In the genomic region with DNA sequence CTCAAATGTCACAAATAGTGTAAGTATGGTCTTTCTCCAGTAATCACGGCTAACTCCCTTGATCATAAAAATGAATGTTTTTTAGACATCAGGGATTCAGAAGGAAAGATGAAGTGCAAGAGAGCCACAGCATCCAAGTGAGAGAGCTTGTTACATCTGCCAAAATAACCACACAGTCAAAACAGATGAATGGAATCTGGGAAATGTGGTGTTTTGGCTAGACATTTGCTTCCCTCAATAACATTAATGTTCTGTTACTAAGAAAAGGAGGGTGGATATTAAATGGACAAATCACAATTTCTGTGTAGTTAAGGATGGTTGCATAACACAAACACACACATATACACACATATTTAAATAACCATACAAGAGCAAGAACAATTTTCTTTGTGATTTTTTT, we compare ENCODE assay signal across 22 mouse cellular contexts.
DNase-seq lines count a peak whose midpoint lies in the region; ATAC-seq lines count a peak whose summit lies in the region.
"Had no signal": no experiment of that assay in that cellular context is flagged by ENCODE, and none has a peak within 500 bp of the region (broad histone marks: within the 10 kb centered on the region; RNA-seq: fewer than 3 reads in every experiment).

No protein-coding gene starts in this region.

- ATAC-seq in lung, embryonic 16.5 days (ENCODE audit: low read depth), result peak; percentile 81
- ATAC-seq: forebrain, embryonic 16.5 days had no signal

- WGBS in lung, embryonic 16.5 days, result 54% methylated on average over 1 of the region's 1 CpGs

- peak; percentile 4 for DNase-seq in gastrocnemius, adult 18-20 months (ENCODE audit: low spot score)
- DNase-seq in gastrocnemius, postnatal 14 days, result no peak
- no peak for DNase-seq in lung, adult 18-20 months
- DNase-seq in Muller cell, postnatal 12 days (ENCODE audit: inconsistent ontology term), result peak; percentile 58
- DNase-seq in lung, postnatal 36 days, result peak; percentile 33
- no peak for DNase-seq in ovary, adult 18-20 months (ENCODE audit: low spot score)
- DNase-seq in right cerebral cortex, postnatal 25 days, result no peak
- DNase-seq: adrenal gland, adult 2 months; adrenal gland, postnatal 25 days; cerebellum, adult 11 months; cerebellum, adult 8-10 months; cerebellum, postnatal 14 days; embryo, embryonic 11 days; heart, adult 2 months; heart, postnatal 36 days had no signal

- no peak overlapping the region for H3K4me2 ChIP-seq in lung, embryonic 16.5 days (ENCODE audit: low read depth, low read length)
- H3K4me2 ChIP-seq: embryonic facial prominence, embryonic 15.5 days; heart, embryonic 13.5 days; hindbrain, embryonic 15.5 days had no signal

- no peaks in the 10 kb centered on the region for H3K36me3 ChIP-seq in lung, embryonic 16.5 days (ENCODE audit: control insufficient read depth, insufficient read depth, low read length)
- H3K36me3 ChIP-seq: embryonic facial prominence, embryonic 15.5 days; heart, embryonic 13.5 days; hindbrain, embryonic 15.5 days had no signal

- H3K27me3 ChIP-seq in lung, embryonic 16.5 days (ENCODE audit: control insufficient read depth, insufficient read depth, low read depth, low read length), result no peaks in the 10 kb centered on the region
- H3K27me3 ChIP-seq: CH12.LX; embryonic facial prominence, embryonic 15.5 days; heart, embryonic 13.5 days; hindbrain, embryonic 15.5 days had no signal

- H3K27ac ChIP-seq in lung, embryonic 16.5 days (ENCODE audit: low read length), result no peak overlapping the region
- H3K27ac ChIP-seq: embryonic facial prominence, embryonic 15.5 days; heart, adult 2 months; heart, embryonic 13.5 days; hindbrain, embryonic 15.5 days had no signal

- no peak overlapping the region for H3K4me3 ChIP-seq in lung, embryonic 16.5 days (ENCODE audit: low read length)
- H3K4me3 ChIP-seq: embryonic facial prominence, embryonic 15.5 days; erythroblast, embryonic 14.5 days; heart, adult 2 months; heart, embryonic 13.5 days; hindbrain, embryonic 15.5 days had no signal

- H3K4me1 ChIP-seq in lung, embryonic 16.5 days (replicated peaks; ENCODE audit: control insufficient read depth, insufficient read depth, low read length), result no peaks in the 10 kb centered on the region
- H3K4me1 ChIP-seq: embryonic facial prominence, embryonic 15.5 days; heart, embryonic 13.5 days; hindbrain, embryonic 15.5 days had no signal

- H3K9me3 ChIP-seq in lung, embryonic 16.5 days (ENCODE audit: control insufficient read depth, low read length), result no peaks in the 10 kb centered on the region
- H3K9me3 ChIP-seq: embryonic facial prominence, embryonic 15.5 days; heart, embryonic 13.5 days; hindbrain, embryonic 15.5 days had no signal

- no peak overlapping the region for H3K9ac ChIP-seq in lung, embryonic 16.5 days (ENCODE audit: low read length)
- H3K9ac ChIP-seq: embryonic facial prominence, embryonic 15.5 days; heart, embryonic 13.5 days; hindbrain, embryonic 15.5 days had no signal

- intact Hi-C loops in gastrocnemius, postnatal 14 days (cut with DNase I; ENCODE audit: low total_unique reads), result no loop called here

Comparison
In these comparisons a context has a peak if more than half of its experiments do, and no peak if none do; other contexts are left out.
1. DNase-seq: peak in gastrocnemius, adult 18-20 months (single experiment), Muller cell, postnatal 12 days (single experiment) and lung, postnatal 36 days (single experiment); none in gastrocnemius, postnatal 14 days (single experiment), lung, adult 18-20 months (0 of 2), ovary, adult 18-20 months (single experiment) and right cerebral cortex, postnatal 25 days (single experiment).